Mouse (Mus musculus) heart, postnatal 0 days (tissue): ENCODE measurements around the gene Rabgap1l. TPM values are rescaled to one million over a fixed set of nuclear protein-coding genes. Genes with fewer than 3 reads are reported as not detected.

Experiments
- ATAC-seq: fragments of 200-750 bp; cut with Nextera tagmentation; 2 replicates; pipeline ENCODE4 v1.8.0; 2017; ENCODE audit warnings: low read depth, moderate number of reproducible peaks, moderate library complexity; ENCODE audit not compliant: insufficient read depth
- DNase-seq: peaks from one replicate; pipeline ENCODE4 v3.0.0-alpha.2; 2016; ENCODE audit warnings: low spot score
- H3K27ac ChIP-seq: fragments of 300-500 bp; sonication (generic); 2 replicates; pipeline ENCODE4 v1.5.1; 2014; ENCODE audit warnings: low read depth, mild to moderate bottlenecking
- H3K27me3 ChIP-seq: fragments of 300-500 bp; sonication (generic); 2 replicates; pipeline ENCODE4 v1.6.1; 2014; ENCODE audit warnings: low read length, mixed read lengths; ENCODE audit not compliant: control insufficient read depth, insufficient read depth
- H3K36me3 ChIP-seq: fragments of 300-500 bp; sonication (generic); replicated peaks from 2 replicates; pipeline ENCODE4 v1.6.1; 2014; ENCODE audit warnings: low read length, mixed read lengths; ENCODE audit not compliant: control insufficient read depth, insufficient read depth
- H3K4me1 ChIP-seq: fragments of 300-500 bp; sonication (generic); 2 replicates; pipeline ENCODE4 v1.6.1; 2014; ENCODE audit warnings: antibody characterized with exemption; ENCODE audit not compliant: control insufficient read depth, insufficient read depth
- H3K4me2 ChIP-seq: fragments of 300-500 bp; sonication (generic); 2 replicates; pipeline ENCODE4 v1.6.1; 2014; ENCODE audit warnings: low read depth, mild to moderate bottlenecking, low read length, moderate library complexity
- H3K4me3 ChIP-seq: fragments of 300-500 bp; sonication (generic); 2 replicates; pipeline ENCODE4 v1.5.1; 2014; ENCODE audit warnings: low read depth, low read length
- H3K9ac ChIP-seq: fragments of 300-500 bp; sonication (generic); replicated peaks from 2 replicates; pipeline ENCODE4 v1.6.1; 2014; ENCODE audit warnings: low read depth, low read length, mixed read lengths
- H3K9me3 ChIP-seq: fragments of 300-500 bp; sonication (generic); replicated peaks from 2 replicates; pipeline ENCODE4 v1.6.1; 2016; ENCODE audit warnings: low read length; ENCODE audit not compliant: control insufficient read depth
- CTCF ChIP-seq: IDR thresholded peaks from 2 replicates; pipeline ENCODE4 v1.5.1; 2016; ENCODE audit warnings: antibody characterized with exemption, control low read depth, low read depth
- EP300 ChIP-seq: IDR thresholded peaks from 2 replicates; pipeline ENCODE4 v1.6.1; 2016; ENCODE audit warnings: antibody characterized with exemption, low read depth
- WGBS: fragments of 180-500 bp; shearing (Covaris S2); extraction: QIAGEN DNeasy Blood & Tissue Kit; methylation state at CpG from one replicate; pipeline ENCODE4 v1.1.7; 2014; 5-methylcytosine and 5-hydroxymethylcytosine counted together
- polyA plus RNA-seq: library from polyadenylated mRNA; unstranded; fragments of >200 nt; fragmentation: Nextera tagmentation; extraction: Ambion mirVana; gene quantifications from 2 replicates; pipeline ENCODE4 v1.2.1, GENCODE M21; 2015
- total RNA-seq: library from RNA; depleted of rRNA; stranded (reverse); fragments of >200 nt; gene quantifications from 2 replicates; pipeline ENCODE4 v1.2.3, GENCODE M21; 2014; ENCODE audit warnings: low replicate concordance

The Rabgap1l gene
- total and polyA plus RNA-seq, 2 experiments from 2014 or later, result 71.4 to 123 TPM

DNA sequence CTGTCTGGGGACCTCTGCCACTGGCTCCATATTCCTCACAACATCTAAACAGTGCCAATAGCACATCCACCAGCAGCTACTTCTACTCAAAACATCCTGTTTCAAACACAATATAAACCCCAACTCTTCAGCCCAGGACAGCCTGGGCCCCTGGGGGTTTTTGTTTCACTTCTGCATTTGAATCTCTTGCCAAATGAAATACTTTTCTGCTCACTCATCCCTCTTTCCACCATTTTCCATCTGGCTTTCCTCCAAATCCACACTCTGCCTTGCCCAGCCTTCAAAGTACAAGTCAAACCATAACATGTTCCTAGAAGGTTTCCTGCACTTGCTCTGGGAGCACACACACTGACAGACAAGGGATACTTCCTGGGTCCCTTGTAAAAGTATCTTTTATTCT, 559.1 kb downstream of the Rabgap1l start:
- peaks cover 6% of the 10 kb centered on the region; the same call in 1 of the 2 replicates for H3K36me3 ChIP-seq
- peak; percentile 55 for ATAC-seq
- DNase-seq, result peak; percentile 61
- no peaks in the 10 kb centered on the region for H3K4me1 ChIP-seq
- no peak overlapping the region for H3K4me3 ChIP-seq
- H3K27me3 ChIP-seq, result no peaks in the 10 kb centered on the region
- H3K27ac ChIP-seq, result peak overlapping the region; percentile 24
- H3K9ac ChIP-seq, result no peak overlapping the region
- H3K9me3 ChIP-seq, result no peaks in the 10 kb centered on the region
- no peak overlapping the region for H3K4me2 ChIP-seq
- no peak for TF ChIP-seq CTCF
- TF ChIP-seq EP300, result no peak

DNA sequence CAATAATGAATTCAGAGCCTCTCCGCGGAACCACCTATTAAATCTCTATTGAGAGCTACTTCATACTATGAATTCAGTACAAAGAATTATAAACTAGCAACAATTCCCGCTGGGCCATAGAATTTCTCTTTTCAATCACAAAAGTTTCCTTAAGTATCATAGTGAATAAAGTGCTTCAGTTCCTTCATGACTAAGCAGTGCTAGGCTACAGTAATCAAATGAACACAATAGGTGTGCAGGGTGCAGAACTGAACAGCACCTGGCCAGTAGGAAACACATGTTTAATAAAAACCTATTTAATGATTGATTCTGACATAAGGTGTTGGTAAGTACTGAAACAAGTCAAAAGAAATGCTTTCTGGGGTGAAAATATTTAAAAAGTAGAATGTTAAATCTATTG, 560.9 kb downstream of the Rabgap1l start:
- 90% methylated on average over 3 of the region's 3 CpGs for WGBS

DNA sequence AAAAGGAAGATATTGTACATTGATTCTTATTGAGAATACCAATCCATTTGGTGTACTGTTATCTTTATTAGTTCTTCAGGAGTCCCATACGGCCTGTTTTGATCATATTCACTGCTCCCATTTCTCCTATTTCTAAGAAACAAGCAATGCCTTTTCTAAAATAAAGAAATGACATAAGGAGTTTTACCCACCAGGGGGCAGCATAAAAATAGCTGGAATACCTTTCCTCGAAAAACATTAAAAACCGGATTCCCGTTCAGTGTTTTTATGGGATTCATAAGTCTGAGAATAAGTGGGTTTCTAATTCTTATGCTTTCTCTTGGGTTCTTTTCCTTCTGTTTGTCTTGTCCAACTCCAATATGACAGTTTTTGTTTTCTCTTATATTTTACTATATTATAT, 562.0 kb downstream of the Rabgap1l start:
- Histone ChIP-seq H3K9me3 (no peaks in the 10 kb centered on the region), H3K4me3 (no peak overlapping the region), H3K4me2 (no peak overlapping the region), H3K9ac (no peak overlapping the region), H3K4me1 (no peaks in the 10 kb centered on the region), H3K27me3 (no peaks in the 10 kb centered on the region), H3K36me3 (no peaks in the 10 kb centered on the region; the same call in 1 of the 2 replicates), H3K27ac (no peak overlapping the region)
- DNase-seq (peak; percentile 39), ATAC-seq (no peak)
- TF ChIP-seq EP300 (no peak), CTCF (peak; percentile 48)
- 39% methylated on average over 4 of the region's 4 CpGs for WGBS

More for the DNA sequence above, 560.9 kb downstream of the Rabgap1l start:
- no peaks in the 10 kb centered on the region for H3K27me3 ChIP-seq
- H3K4me3 ChIP-seq, result no peak overlapping the region
- no peak for TF ChIP-seq EP300
- TF ChIP-seq CTCF, result no peak
- ATAC-seq (no peak), DNase-seq (no peak)
- no peak overlapping the region for H3K27ac ChIP-seq
- no peaks in the 10 kb centered on the region for H3K4me1 ChIP-seq
- no peak overlapping the region for H3K4me2 ChIP-seq
- no peaks in the 10 kb centered on the region for H3K9me3 ChIP-seq
- H3K36me3 ChIP-seq, result no peaks in the 10 kb centered on the region; the same call in 1 of the 2 replicates
- H3K9ac ChIP-seq, result no peak overlapping the region

DNA sequence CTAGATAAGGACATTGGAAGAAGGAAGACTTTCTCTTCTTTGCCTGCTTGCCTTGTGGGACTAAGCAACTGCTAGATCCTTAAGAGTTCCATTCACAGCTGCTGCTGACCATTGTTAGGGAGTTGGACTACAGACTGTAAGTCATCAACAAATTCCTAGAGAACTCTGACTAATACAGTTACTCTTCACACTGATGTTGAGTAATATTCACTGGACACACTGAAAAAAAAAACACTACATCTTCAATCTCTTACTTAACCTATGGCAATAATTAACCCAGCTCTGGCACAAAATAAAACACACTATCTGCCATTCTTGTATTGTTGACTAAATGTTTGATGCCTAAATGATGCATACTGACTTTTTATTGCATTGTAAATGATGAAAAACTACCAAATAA, 565.2 kb downstream of the Rabgap1l start:
- ATAC-seq (no peak), DNase-seq (no peak)
- Histone ChIP-seq H3K4me3 (no peak overlapping the region), H3K9ac (no peak overlapping the region), H3K27me3 (no peaks in the 10 kb centered on the region), H3K36me3 (peaks cover 8% of the 10 kb centered on the region), H3K9me3 (no peaks in the 10 kb centered on the region), H3K27ac (no peak overlapping the region), H3K4me2 (no peak overlapping the region), H3K4me1 (no peaks in the 10 kb centered on the region)
- TF ChIP-seq EP300 (no peak), CTCF (no peak)

DNA sequence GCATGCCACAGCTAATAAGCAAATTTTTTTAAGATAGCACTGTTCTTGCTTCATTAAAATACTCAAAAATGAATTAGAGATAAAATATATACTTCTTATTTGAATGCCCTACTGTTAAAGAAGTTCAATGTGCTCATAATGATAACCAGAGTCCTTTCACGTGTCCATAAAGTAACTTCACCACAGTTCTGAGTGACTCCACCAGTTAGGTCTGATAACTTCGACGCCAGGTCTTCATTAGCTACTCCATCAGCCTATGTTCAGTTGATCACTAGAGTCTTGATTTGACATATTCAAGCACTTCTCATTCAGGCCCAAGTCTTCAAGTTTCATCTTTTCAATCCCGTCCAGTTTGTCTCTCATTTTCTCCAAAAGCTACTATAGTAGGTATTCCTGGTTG, 565.8 kb downstream of the Rabgap1l start:
- 84% methylated on average over 4 of the region's 4 CpGs for WGBS
- Histone ChIP-seq H3K9ac (no peak overlapping the region), H3K4me1 (no peaks in the 10 kb centered on the region), H3K4me3 (no peak overlapping the region), H3K9me3 (no peaks in the 10 kb centered on the region), H3K27ac (no peak overlapping the region), H3K4me2 (no peak overlapping the region), H3K36me3 (peaks cover 8% of the 10 kb centered on the region), H3K27me3 (no peaks in the 10 kb centered on the region)
- DNase-seq, result no peak
- no peak for ATAC-seq
- no peak for TF ChIP-seq EP300

DNA sequence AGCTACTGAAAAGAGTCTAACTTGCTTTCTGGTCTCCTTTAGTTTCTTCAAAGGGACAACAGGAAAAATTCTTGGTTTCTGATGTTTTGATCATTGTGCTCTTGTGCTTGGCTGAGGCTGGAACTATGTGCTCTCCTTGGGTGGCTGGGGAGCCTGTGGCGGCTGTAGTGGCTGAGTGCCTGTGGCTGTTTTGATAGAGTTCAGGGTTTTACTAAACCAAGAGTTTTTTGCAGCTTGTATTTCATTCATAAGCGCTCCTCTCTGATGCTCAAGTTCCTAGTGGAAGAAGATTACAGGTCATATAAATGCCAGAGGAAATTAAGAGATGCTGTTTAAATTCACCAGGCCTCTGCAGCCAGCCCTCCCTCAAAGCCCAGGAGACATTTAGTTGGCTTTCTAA, 568.9 kb downstream of the Rabgap1l start:
- H3K27ac ChIP-seq, result no peak overlapping the region
- H3K9me3 ChIP-seq, result no peaks in the 10 kb centered on the region
- no peak overlapping the region for H3K4me2 ChIP-seq
- 85% methylated on average over 2 of the region's 2 CpGs for WGBS
- TF ChIP-seq CTCF, result no peak
- no peak for TF ChIP-seq EP300
- H3K36me3 ChIP-seq, result peaks cover 8% of the 10 kb centered on the region
- H3K4me3 ChIP-seq, result no peak overlapping the region
- DNase-seq (no peak), ATAC-seq (no peak)
- H3K27me3 ChIP-seq, result no peaks in the 10 kb centered on the region
- no peaks in the 10 kb centered on the region for H3K4me1 ChIP-seq
- H3K9ac ChIP-seq, result no peak overlapping the region
